Mouse (Mus musculus): ENCODE results near the gene Abca13. TPM values are rescaled to one million over a fixed set of nuclear protein-coding genes. Genes with fewer than 3 reads are reported as not detected.

Gene Abca13
- polyA plus RNA-seq, 1 experiment from 2014 or later, result 0.13 TPM

- WGBS, result 41% methylated on average over 10 of the region's 11 CpGs
- Histone ChIP-seq H3K9me3 (ENCODE audit: control insufficient read depth, low read length) (no peaks in the 10 kb centered on the region), H3K27me3 (ENCODE audit: control insufficient read depth, insufficient read depth, low read depth, low read length) (no peaks in the 10 kb centered on the region), H3K27ac (ENCODE audit: low read length) (peak overlapping the region; percentile 66), H3K9ac (ENCODE audit: low read length) (no peak overlapping the region), H3K4me3 (ENCODE audit: low read length) (no peak overlapping the region), H3K36me3 (ENCODE audit: control insufficient read depth, insufficient read depth, low read length) (no peaks in the 10 kb centered on the region), H3K4me2 (ENCODE audit: low read depth, low read length) (no peak overlapping the region), H3K4me1 (replicated peaks; ENCODE audit: control insufficient read depth, insufficient read depth, low read length) (no peaks in the 10 kb centered on the region)
- ATAC-seq (ENCODE audit: low read depth), result peak; percentile 95
These were observed 779 bp upstream of the Abca13 start for GRCm38 (mm10) chr11:9190772-9191554.

DNA sequence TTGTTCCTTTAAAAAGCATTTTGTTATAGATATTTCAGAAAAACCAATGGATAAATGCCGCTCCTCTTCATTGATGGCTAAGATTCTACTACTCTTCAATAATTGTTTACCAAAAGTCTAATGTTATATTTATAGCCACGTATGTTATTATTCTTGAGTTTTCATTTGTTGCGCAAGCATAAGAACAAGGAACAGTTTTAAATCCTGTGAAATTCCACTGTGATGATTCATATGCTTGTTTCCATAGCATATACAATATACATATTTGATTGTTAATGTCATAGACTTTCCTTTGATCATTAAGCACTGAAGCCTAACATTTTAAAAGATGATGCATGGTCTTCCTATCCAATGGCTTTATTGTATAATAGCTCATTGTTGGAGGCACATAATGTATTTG, 3.1 kb downstream of the Abca13 start:
- Histone ChIP-seq H3K4me3 (ENCODE audit: low read length) (no peak overlapping the region), H3K9me3 (ENCODE audit: control insufficient read depth, low read length) (no peaks in the 10 kb centered on the region), H3K27ac (ENCODE audit: low read length) (no peak overlapping the region), H3K36me3 (ENCODE audit: control insufficient read depth, insufficient read depth, low read length) (no peaks in the 10 kb centered on the region), H3K4me1 (replicated peaks; ENCODE audit: control insufficient read depth, insufficient read depth, low read length) (no peaks in the 10 kb centered on the region), H3K9ac (ENCODE audit: low read length) (no peak overlapping the region), H3K27me3 (ENCODE audit: control insufficient read depth, insufficient read depth, low read depth, low read length) (no peaks in the 10 kb centered on the region), H3K4me2 (ENCODE audit: low read depth, low read length) (no peak overlapping the region)
- WGBS, result 79% methylated on average over 3 of the region's 3 CpGs
- ATAC-seq (ENCODE audit: low read depth), result no peak

GRCm38 (mm10) chr11:9199868-9200267, 8.1 kb downstream of the Abca13 start:
- ATAC-seq (ENCODE audit: low read depth), result no peak
- 63% methylated on average over 2 of the region's 2 CpGs for WGBS

GRCm38 (mm10) chr11:9210707-9211106, 19.0 kb downstream of the Abca13 start:
- no peak overlapping the region for H3K9ac ChIP-seq (ENCODE audit: low read length)
- WGBS, result 70% methylated on average over 8 of the region's 8 CpGs
- no peak overlapping the region for H3K4me3 ChIP-seq (ENCODE audit: low read length)

More at GRCm38 (mm10) chr11:9199868-9200267, 8.1 kb downstream of the Abca13 start:
- no peaks in the 10 kb centered on the region for H3K9me3 ChIP-seq (ENCODE audit: control insufficient read depth, low read length)
- no peak overlapping the region for H3K9ac ChIP-seq (ENCODE audit: low read length)
- no peak overlapping the region for H3K4me2 ChIP-seq (ENCODE audit: low read depth, low read length)
- no peak overlapping the region for H3K27ac ChIP-seq (ENCODE audit: low read length)
- H3K36me3 ChIP-seq (ENCODE audit: control insufficient read depth, insufficient read depth, low read length), result no peaks in the 10 kb centered on the region
- no peaks in the 10 kb centered on the region for H3K4me1 ChIP-seq (replicated peaks; ENCODE audit: control insufficient read depth, insufficient read depth, low read length)
- H3K4me3 ChIP-seq (ENCODE audit: low read length), result no peak overlapping the region
- H3K27me3 ChIP-seq (ENCODE audit: control insufficient read depth, insufficient read depth, low read depth, low read length), result no peaks in the 10 kb centered on the region

GRCm38 (mm10) chr11:9213580-9213979, 21.8 kb downstream of the Abca13 start:
- no peak overlapping the region for H3K4me3 ChIP-seq (ENCODE audit: low read length)
- H3K9ac ChIP-seq (ENCODE audit: low read length), result no peak overlapping the region
- H3K4me1 ChIP-seq (replicated peaks; ENCODE audit: control insufficient read depth, insufficient read depth, low read length), result no peaks in the 10 kb centered on the region
- H3K36me3 ChIP-seq (ENCODE audit: control insufficient read depth, insufficient read depth, low read length), result no peaks in the 10 kb centered on the region
- H3K9me3 ChIP-seq (ENCODE audit: control insufficient read depth, low read length), result no peaks in the 10 kb centered on the region
- no peak overlapping the region for H3K4me2 ChIP-seq (ENCODE audit: low read depth, low read length)
- H3K27me3 ChIP-seq (ENCODE audit: control insufficient read depth, insufficient read depth, low read depth, low read length), result no peaks in the 10 kb centered on the region
- ATAC-seq (ENCODE audit: low read depth), result no peak
- no peak overlapping the region for H3K27ac ChIP-seq (ENCODE audit: low read length)
- 68% methylated on average over 9 of the region's 9 CpGs for WGBS

More at GRCm38 (mm10) chr11:9210707-9211106, 19.0 kb downstream of the Abca13 start:
- no peaks in the 10 kb centered on the region for H3K4me1 ChIP-seq (replicated peaks; ENCODE audit: control insufficient read depth, insufficient read depth, low read length)
- H3K27ac ChIP-seq (ENCODE audit: low read length), result no peak overlapping the region
- no peaks in the 10 kb centered on the region for H3K9me3 ChIP-seq (ENCODE audit: control insufficient read depth, low read length)
- H3K27me3 ChIP-seq (ENCODE audit: control insufficient read depth, insufficient read depth, low read depth, low read length), result no peaks in the 10 kb centered on the region
- no peak overlapping the region for H3K4me2 ChIP-seq (ENCODE audit: low read depth, low read length)
- no peak for ATAC-seq (ENCODE audit: low read depth)
- no peaks in the 10 kb centered on the region for H3K36me3 ChIP-seq (ENCODE audit: control insufficient read depth, insufficient read depth, low read length)

DNA sequence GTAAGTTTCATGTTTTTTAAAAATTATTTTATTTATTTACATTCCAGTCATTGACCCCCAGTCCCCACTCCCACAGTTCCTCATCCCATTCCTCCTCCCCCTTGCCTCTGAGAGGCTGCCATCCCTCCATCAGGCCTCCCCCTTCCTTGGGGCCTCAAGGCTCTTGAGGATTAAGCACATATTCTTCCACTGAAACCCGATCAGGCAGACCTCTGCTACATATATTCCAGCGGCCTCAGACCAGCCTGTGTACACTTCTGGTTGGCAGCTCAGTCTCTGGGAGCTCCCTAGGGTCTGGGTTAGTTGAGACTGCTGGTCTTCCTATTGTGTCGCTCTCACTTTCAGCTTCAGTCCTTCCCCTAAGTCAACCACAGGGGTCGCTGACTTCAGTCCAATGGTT, 24.5 kb downstream of the Abca13 start:
- ATAC-seq (ENCODE audit: low read depth), result peak; percentile 38; the same call in 1 of the 2 replicates
- 16% methylated on average over 4 of the region's 4 CpGs for WGBS

GRCm38 (mm10) chr11:9220501-9220900, 28.8 kb downstream of the Abca13 start:
- ATAC-seq (ENCODE audit: low read depth), result no peak
- H3K36me3 ChIP-seq (ENCODE audit: control insufficient read depth, insufficient read depth, low read length), result no peaks in the 10 kb centered on the region
- no peaks in the 10 kb centered on the region for H3K4me1 ChIP-seq (replicated peaks; ENCODE audit: control insufficient read depth, insufficient read depth, low read length)
- H3K4me3 ChIP-seq (ENCODE audit: low read length), result no peak overlapping the region
- no peaks in the 10 kb centered on the region for H3K27me3 ChIP-seq (ENCODE audit: control insufficient read depth, insufficient read depth, low read depth, low read length)
- no peak overlapping the region for H3K4me2 ChIP-seq (ENCODE audit: low read depth, low read length)
- H3K9me3 ChIP-seq (ENCODE audit: control insufficient read depth, low read length), result no peaks in the 10 kb centered on the region
- no peak overlapping the region for H3K9ac ChIP-seq (ENCODE audit: low read length)
- 74% methylated on average over 3 of the region's 3 CpGs for WGBS
- no peak overlapping the region for H3K27ac ChIP-seq (ENCODE audit: low read length)

More for the DNA sequence above, 24.5 kb downstream of the Abca13 start:
- Histone ChIP-seq H3K9me3 (ENCODE audit: control insufficient read depth, low read length) (no peaks in the 10 kb centered on the region), H3K9ac (ENCODE audit: low read length) (no peak overlapping the region), H3K36me3 (ENCODE audit: control insufficient read depth, insufficient read depth, low read length) (no peaks in the 10 kb centered on the region), H3K27ac (ENCODE audit: low read length) (no peak overlapping the region), H3K4me3 (ENCODE audit: low read length) (no peak overlapping the region), H3K4me2 (ENCODE audit: low read depth, low read length) (no peak overlapping the region), H3K4me1 (replicated peaks; ENCODE audit: control insufficient read depth, insufficient read depth, low read length) (no peaks in the 10 kb centered on the region), H3K27me3 (ENCODE audit: control insufficient read depth, insufficient read depth, low read depth, low read length) (no peaks in the 10 kb centered on the region)

DNA sequence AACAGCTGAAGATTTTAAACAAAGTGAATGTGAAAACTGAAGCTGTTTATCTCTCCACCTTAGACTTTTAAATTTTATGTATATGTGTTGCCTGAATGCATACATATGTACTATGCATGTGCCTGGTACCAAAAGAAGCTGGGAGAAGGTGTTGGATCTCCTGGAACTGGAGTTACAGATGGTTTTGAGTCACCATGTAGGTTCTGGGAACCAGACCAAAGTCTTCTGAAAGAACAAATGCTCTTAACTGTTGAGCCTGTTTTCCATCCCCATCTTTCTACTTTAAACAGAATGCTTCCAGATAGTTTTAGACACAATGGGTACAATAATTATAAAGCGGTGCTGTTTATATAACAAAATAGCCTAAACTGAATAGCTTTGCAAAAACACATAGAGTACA, 29.9 kb downstream of the Abca13 start:
- no peak overlapping the region for H3K4me2 ChIP-seq (ENCODE audit: low read depth, low read length)
- 93% methylated on average over 1 of the region's 1 CpGs for WGBS
- H3K4me1 ChIP-seq (replicated peaks; ENCODE audit: control insufficient read depth, insufficient read depth, low read length), result no peaks in the 10 kb centered on the region
- no peak overlapping the region for H3K9ac ChIP-seq (ENCODE audit: low read length)
- H3K27ac ChIP-seq (ENCODE audit: low read length), result no peak overlapping the region
- no peaks in the 10 kb centered on the region for H3K9me3 ChIP-seq (ENCODE audit: control insufficient read depth, low read length)
- no peaks in the 10 kb centered on the region for H3K36me3 ChIP-seq (ENCODE audit: control insufficient read depth, insufficient read depth, low read length)
- H3K4me3 ChIP-seq (ENCODE audit: low read length), result no peak overlapping the region
- no peaks in the 10 kb centered on the region for H3K27me3 ChIP-seq (ENCODE audit: control insufficient read depth, insufficient read depth, low read depth, low read length)
- ATAC-seq (ENCODE audit: low read depth), result no peak

DNA sequence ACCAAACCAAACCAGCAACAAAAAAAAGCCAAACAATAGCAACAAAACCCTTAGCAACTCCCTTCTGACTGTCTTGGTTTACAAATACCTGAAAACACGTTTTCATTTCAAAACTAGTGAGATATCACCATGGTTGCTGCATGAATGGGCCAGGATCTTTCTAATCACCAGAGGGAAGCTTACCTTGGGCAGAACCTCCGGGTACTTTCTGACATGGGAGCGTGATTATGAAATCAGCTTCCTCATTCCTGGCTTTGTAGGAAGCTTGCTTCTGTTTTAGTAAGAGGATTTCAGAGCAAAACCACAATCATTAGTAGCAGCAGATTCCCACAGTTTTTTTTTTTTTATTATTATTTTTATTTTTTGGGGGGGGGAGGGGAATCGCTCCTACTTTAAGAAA, 34.7 kb downstream of the Abca13 start:
- Histone ChIP-seq H3K4me3 (ENCODE audit: low read length) (no peak overlapping the region), H3K9me3 (ENCODE audit: control insufficient read depth, low read length) (no peaks in the 10 kb centered on the region), H3K4me2 (ENCODE audit: low read depth, low read length) (no peak overlapping the region), H3K36me3 (ENCODE audit: control insufficient read depth, insufficient read depth, low read length) (no peaks in the 10 kb centered on the region), H3K9ac (ENCODE audit: low read length) (no peak overlapping the region), H3K4me1 (replicated peaks; ENCODE audit: control insufficient read depth, insufficient read depth, low read length) (no peaks in the 10 kb centered on the region), H3K27me3 (ENCODE audit: control insufficient read depth, insufficient read depth, low read depth, low read length) (no peaks in the 10 kb centered on the region), H3K27ac (ENCODE audit: low read length) (no peak overlapping the region)
- ATAC-seq (ENCODE audit: low read depth), result no peak
- WGBS, result 66% methylated on average over 4 of the region's 4 CpGs
